Mouse (Mus musculus): ENCODE results near the gene Miox. TPM values are rescaled to one million over a fixed set of nuclear protein-coding genes. Genes with fewer than 3 reads are reported as not detected.

Miox gene
- total RNA-seq, 2 experiments from 2014 or later, result not detected

DNA sequence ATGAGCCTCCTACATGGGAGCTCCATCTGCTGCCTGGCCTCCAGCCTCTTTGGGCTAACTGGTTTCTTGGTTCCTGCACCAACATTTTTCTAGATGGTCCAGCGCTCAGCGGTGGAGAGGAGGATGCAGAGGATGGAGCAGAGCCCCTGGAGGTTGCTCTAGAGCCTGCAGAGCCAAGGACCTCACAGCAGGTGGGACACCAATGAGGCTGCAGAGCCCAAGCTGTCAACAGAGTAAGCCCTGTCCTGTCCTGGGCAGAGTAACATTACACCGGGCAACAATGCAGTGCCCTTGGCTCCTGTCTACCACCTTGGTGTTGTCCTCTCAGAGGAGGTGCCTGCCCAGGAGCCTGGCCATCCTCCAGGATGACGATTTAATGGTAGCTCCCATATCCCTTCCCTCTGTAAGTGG, 30.9 kb downstream of the Miox start:
- no peak for DNase-seq

- DNase-seq, result no peak
These were observed 37.9 kb downstream of the Miox start for GRCm38 (mm10) chr15:89372068-89372467.

GRCm38 (mm10) chr15:89372536-89372935, 38.3 kb downstream of the Miox start:
- no peak for DNase-seq

GRCm38 (mm10) chr15:89373027-89373761, 39.0 kb downstream of the Miox start:
- DNase-seq, result peak; percentile 88 to 91

- DNase-seq, result peak; percentile 92 to 97
These were observed 39.6 kb downstream of the Miox start, which contains the start of gene Sco2 for GRCm38 (mm10) chr15:89373762-89374248. Sco2 (minus strand) TSS chr15:89373846.

GRCm38 (mm10) chr15:89374340-89374739, 40.1 kb downstream of the Miox start:
- DNase-seq, result no peak

DNA sequence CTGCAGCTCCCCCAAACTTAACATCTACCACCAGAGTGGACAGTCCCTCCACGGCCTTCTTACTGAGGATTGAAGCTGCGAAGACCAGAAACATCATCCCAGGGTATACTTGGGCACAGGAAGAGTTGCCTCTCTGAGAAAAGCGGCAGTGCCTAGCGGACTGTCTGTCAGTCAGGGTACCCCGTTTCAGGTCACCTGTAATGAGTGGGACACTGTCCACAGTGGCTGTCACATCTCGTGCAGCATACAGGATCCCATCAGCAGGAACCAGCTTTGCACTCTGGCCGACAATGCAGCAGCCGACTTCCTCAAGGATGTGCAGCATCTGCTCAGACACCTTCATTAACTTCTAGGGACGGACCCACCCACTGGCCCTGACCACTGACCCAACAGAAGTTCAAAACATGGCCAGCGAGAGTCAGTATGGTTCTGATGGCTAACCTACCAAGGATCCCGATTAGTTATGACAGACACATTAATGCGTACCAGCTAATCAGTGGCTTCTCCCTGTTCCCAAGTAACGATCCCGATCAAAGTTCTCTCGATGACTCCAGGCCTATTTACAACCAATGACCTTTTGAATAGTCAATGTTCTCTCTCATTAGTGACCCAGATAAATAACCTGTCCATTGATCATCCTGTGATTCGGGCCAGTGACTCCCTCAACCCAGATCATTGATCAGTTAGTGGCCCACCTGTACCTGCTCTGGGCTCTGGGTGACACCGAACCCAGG, 40.8 kb downstream of the Miox start:
- DNase-seq, result no peak

DNA sequence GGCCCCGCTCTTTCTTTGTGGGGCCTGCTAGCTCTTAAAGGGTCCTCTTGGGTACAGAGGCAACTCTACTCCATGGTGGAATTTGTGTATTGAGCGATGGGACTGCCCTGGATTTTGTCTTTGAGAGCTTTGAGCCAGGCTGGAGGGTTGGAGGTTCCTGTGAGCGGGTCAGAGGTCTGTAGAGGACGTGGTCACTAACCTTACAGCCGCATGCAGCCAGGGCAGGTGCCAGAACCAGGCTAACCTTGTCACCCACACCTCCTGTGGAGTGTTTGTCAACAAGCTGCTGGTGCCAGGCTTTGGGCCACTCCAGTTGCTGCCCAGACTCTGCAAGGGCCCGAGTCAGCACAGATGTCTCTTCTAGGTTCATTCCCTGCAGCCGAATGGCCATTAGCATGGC, 41.8 kb downstream of the Miox start:
- no peak for DNase-seq

GRCm38 (mm10) chr15:89376957-89377356, 42.8 kb downstream of the Miox start, which contains the start of gene Tymp:
Tymp (minus strand) TSS chr15:89377039.
- DNase-seq, result no peak

DNA sequence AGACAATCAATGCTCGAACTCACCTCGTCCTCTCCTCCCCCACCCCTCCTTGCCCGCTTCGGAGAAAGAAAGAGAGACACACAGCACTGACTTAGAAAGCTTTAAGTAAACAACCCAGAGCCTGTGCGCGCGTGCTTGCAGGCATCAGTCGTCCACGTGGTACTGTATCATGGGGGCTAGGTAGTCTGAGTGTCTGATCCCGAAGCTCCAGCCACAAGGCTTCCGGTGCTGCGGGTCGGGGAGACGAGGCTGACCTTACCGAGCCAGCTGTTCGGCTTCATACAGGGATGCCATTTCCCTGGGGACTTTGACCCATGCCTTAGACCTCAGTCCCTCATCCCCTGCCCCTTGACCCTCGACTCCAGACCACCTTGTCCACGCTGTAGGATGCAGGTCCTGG, 43.2 kb downstream of the Miox start:
- DNase-seq, result no peak

GRCm38 (mm10) chr15:89377938-89378828, 44.0 kb downstream of the Miox start:
- no peak for DNase-seq

DNA sequence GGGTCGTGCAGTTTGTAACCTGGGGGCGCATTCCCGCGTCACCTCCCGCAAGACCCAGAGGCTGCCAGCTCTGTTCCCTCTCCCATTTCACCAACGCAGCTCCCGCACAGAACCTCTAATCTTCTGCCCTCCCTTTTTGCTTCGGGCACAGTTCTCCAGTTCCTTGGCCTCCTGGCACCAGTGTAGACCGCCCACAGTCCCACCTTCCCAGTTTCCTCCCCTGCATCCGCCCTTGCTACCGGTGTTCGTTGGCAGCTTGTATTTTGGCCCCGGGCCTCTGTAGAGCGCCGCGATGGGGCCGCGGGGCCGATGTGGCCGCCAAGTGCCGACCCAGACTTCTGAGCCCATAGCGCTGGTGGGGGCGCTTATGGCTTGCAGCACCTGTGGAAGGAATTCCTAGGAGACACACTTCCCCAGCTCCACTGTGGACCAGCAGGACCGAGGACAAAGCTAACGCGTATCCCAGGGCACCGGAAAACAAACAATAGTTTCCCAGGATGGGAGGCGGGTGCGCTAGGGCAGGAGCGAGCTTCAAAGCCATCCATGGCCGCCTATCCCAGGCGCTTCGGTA, 44.7 kb downstream of the Miox start, which contains the start of gene Odf3b:
Gene Odf3b, minus strand, starts transcription at position 452 of the 571 bp plus-strand sequence.
- peak; percentile 72 to 74 for DNase-seq

DNA sequence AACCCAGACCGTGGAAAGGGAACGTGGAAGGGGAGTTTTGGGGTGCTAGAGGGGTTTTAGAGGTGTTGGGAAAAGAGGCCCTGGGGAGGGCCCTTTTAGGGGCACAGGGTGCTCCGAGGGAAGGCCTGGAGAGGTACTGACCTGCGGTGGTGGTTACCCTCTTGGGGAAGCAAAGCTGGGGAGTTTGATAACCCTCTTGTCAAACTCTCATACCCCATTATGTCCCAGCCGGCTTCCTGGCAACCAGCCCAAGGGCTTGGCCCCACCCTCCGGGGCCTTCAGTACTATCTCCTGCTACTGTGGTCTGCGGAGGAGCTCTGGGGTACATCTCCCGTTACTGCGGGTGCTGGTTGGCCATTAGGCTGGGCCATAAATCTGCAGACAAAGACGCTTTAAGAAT, 45.2 kb downstream of the Miox start:
- DNase-seq, result no peak

DNA sequence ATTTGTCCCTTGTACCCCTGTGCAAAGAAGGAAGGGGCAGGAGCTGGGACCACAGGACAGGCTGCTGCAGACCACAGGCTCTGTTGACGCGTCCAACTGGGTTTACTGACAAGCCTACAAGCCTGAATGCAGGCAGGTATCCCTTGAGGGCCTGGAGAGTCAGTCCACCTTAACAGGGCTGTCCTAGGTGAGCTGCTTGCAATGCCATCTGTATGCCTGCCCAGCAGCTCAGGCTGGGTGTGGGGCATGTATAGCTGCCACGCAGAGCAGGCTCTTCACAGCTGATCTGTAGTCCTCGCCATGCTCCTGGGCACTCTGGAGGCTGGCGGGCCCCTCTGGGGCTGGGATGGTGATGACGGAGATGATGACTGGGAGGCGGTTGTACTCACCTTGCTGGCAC, 50.4 kb downstream of the Miox start, which contains the start of gene Klhdc7b:
Gene Klhdc7b, plus strand, starts transcription at position 301 of the 400 bp plus-strand sequence.
- no peak for DNase-seq

Small RNA genes lying within 50 kb of the gene (microRNA-seq; reads per million reads assigned to microRNA genes)
- gene Mir6959, result 0 to 0.81 reads per million in 2 experiments

Other genes starting within 250 kb of the Miox start
- gene Selenoo, start 245.3 kb upstream of the Miox start, total RNA-seq (2021), result 10 to 100 TPM; 16.1 to 16.5 TPM
- 1 to 10 TPM; 7.4 to 8.5 TPM for gene Tubgcp6, start 211.3 kb upstream of the Miox start, total RNA-seq (2021)
- gene Hdac10, start 205.7 kb upstream of the Miox start, total RNA-seq (2021), result 1 to 10 TPM; 6.3 to 7.4 TPM
- 10 to 100 TPM; 24.4 to 24.8 TPM for gene Mapk12, start 193.7 kb upstream of the Miox start, total RNA-seq (2021)
- 1 to 10 TPM; 2.7 to 3.0 TPM for gene Mapk11, start 184.8 kb upstream of the Miox start, total RNA-seq (2021)
- 10 to 100 TPM; 76.7 to 83.5 TPM for gene Plxnb2, start 153.6 kb upstream of the Miox start, total RNA-seq (2021)
- gene Dennd6b, start 137.9 kb upstream of the Miox start, total RNA-seq (2021), result 1 to 10 TPM; 8.3 to 9.6 TPM
- 10 to 100 TPM; 75.1 to 76.9 TPM for gene Ppp6r2, start 122.8 kb upstream of the Miox start, total RNA-seq (2021)
- 10 to 100 TPM; 57.6 to 57.8 TPM for gene Sbf1, start 19.1 kb upstream of the Miox start, total RNA-seq (2021)
- gene Adm2, start 11.7 kb upstream of the Miox start, total RNA-seq (2021), result not detected
- gene Lmf2, start 21.3 kb downstream of the Miox start, total RNA-seq (2021), result 10 to 100 TPM; 25.8 to 26.1 TPM
- 10 to 100 TPM; 50.7 to 62.9 TPM for gene Ncaph2, start 21.3 kb downstream of the Miox start, total RNA-seq (2021)
- 10 to 100 TPM; 29.0 to 30.9 TPM for gene Sco2, start 39.4 kb downstream of the Miox start, total RNA-seq (2021)
- under 1 TPM; 0.49 to 0.50 TPM for gene Tymp, start 42.6 kb downstream of the Miox start, total RNA-seq (2021)
- gene Odf3b, start 44.9 kb downstream of the Miox start, total RNA-seq (2021), result 1 to 10 TPM in 1 of 2 experiments, under 1 TPM in 1; 0.72 to 1.7 TPM
- not detected for gene Klhdc7b, start 50.5 kb downstream of the Miox start, total RNA-seq (2021)
- gene Syce3, start 76.1 kb downstream of the Miox start, total RNA-seq (2021), result not detected
- gene Cpt1b, start 91.5 kb downstream of the Miox start, total RNA-seq (2021), result 100 to 1,000 TPM; 559 to 601 TPM
- gene C730034F03Rik, start 95.2 kb downstream of the Miox start, total RNA-seq (2021), result 1 to 10 TPM; 1.3 to 1.6 TPM
- gene Gm44502, start 95.3 kb downstream of the Miox start, total RNA-seq (2021), result 1 to 10 TPM; 4.6 to 5.0 TPM
- gene Chkb, start 95.5 kb downstream of the Miox start, total RNA-seq (2021), result 10 to 100 TPM; 44.8 to 55.0 TPM
- gene Mapk8ip2, start 119.5 kb downstream of the Miox start, total RNA-seq (2021), result under 1 TPM; 0.07 to 0.33 TPM
- gene Arsa, start 143.0 kb downstream of the Miox start, total RNA-seq (2021), result 10 to 100 TPM; 12.5 to 15.2 TPM
- gene Shank3, start 165.2 kb downstream of the Miox start, total RNA-seq (2021), result 10 to 100 TPM; 35.9 to 40.4 TPM
- gene Acr, start 233.9 kb downstream of the Miox start, total RNA-seq (2021), result under 1 TPM in 1 of 2 experiments, not detected in 1; 0.35 TPM